Mouse (Mus musculus) E14TG2a.4 (cell line): ENCODE results near the gene Cep41.

Experiments
- CTCF ChIP-seq: conservative IDR thresholded peaks from 2 replicates; pipeline ENCODE4 v1.5.1; 2014; ENCODE audit warnings: low read length
- NANOG ChIP-seq: IDR thresholded peaks from 2 replicates; pipeline ENCODE4 v1.6.1; 2014; ENCODE audit warnings: borderline replicate concordance, low read length, mixed read lengths

DNA sequence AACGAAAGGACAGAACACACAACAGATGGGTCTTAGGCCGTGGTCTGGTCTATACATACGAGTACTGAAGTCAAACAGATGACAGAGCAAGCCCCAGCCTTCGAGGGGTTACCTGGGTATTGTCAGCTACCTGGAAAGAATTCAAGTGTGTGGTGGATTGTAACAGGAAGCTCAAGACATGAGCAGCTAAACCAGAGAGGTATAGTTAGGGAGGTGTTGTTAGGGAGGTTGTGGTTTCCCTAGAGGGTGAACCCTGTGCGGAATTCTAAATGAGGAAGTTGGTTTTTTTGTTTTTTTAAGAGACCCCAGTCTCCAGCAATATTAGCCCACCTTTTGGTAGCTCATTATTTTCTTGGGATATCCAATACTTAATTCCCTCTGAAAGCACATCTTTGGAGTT is 87.9 kb downstream of the Cep41 start:
- TF ChIP-seq CTCF (no peak), NANOG (no peak)
